Comparison of ENCODE assay signal across 11 mouse cellular contexts in genomic region chr1:92751700-92752136, GRCm38 (mm10).
DNase-seq lines count a peak whose midpoint lies in the region; ATAC-seq and TF ChIP-seq lines count a peak whose summit lies in the region.
"Had no signal": no experiment of that assay in that cellular context is flagged by ENCODE, and none has a peak within 500 bp of the region (broad histone marks: within the 10 kb centered on the region; RNA-seq: fewer than 3 reads in every experiment).

No protein-coding gene starts in this region.

- peaks cover 12% of the 10 kb centered on the region for H3K4me1 ChIP-seq in cerebellum, adult 2 months (ENCODE audit: control insufficient read depth, insufficient read depth, low read length)
- H3K4me1 ChIP-seq in lung, embryonic 16.5 days (replicated peaks; ENCODE audit: control insufficient read depth, insufficient read depth, low read length): peaks cover 13% of the 10 kb centered on the region

- WGBS in cerebellum, adult 2 months: 68% methylated on average over 4 of the region's 4 CpGs
- 32% methylated on average over 4 of the region's 4 CpGs for WGBS in lung, embryonic 16.5 days

- TF ChIP-seq CTCF in cerebellum, adult 2 months (IDR thresholded peaks at IDR 0.05; ENCODE audit: borderline replicate concordance, insufficient read depth, low read depth, low read length): no peak

- peak; percentile 36 for DNase-seq in cerebellum, adult 9-10 months
- DNase-seq in cerebellum, adult 2 months: no peak
- no peak for DNase-seq in lung, postnatal 4 days
- DNase-seq in frontal cortex, adult 2 months (ENCODE audit: extremely low spot score in 1 of 2, low spot score in 1 of 2): no peak
- DNase-seq in cerebellum, postnatal 4 days (ENCODE audit: low spot score in 2 of 2): no peak
- DNase-seq: gastrocnemius, postnatal 25 days; liver, postnatal 0 days had no signal

- ATAC-seq in lung, embryonic 16.5 days (ENCODE audit: low read depth): peak; percentile 11; the same call in 1 of the 2 replicates
- peak; percentile 13 for ATAC-seq in common myeloid progenitor, adult 5-6 weeks (replicated peaks; ENCODE audit: low read depth, poor library complexity, severe bottlenecking)
- ATAC-seq: liver, postnatal 0 days had no signal

- no peak for TF ChIP-seq POLR2A in cerebellum, adult 2 months (IDR thresholded peaks at IDR 0.05; ENCODE audit: borderline replicate concordance, insufficient read depth, low read length)
- no peak for TF ChIP-seq POLR2A in myocyte (IDR thresholded peaks at IDR 0.05; ENCODE audit: insufficient read length, low read depth)

- H3K9me3 ChIP-seq in lung, embryonic 16.5 days (ENCODE audit: control insufficient read depth, low read length): no peaks in the 10 kb centered on the region
- H3K9me3 ChIP-seq: hindbrain, embryonic 13.5 days had no signal

- H3ac ChIP-seq in myocyte (ENCODE audit: control insufficient read depth, insufficient read length): no peak overlapping the region

- no peaks in the 10 kb centered on the region for H3K79me2 ChIP-seq in myocyte (ENCODE audit: control insufficient read depth, insufficient read depth)

- H3K9ac ChIP-seq in lung, embryonic 16.5 days (ENCODE audit: low read length): no peak overlapping the region
- H3K9ac ChIP-seq: hindbrain, embryonic 13.5 days; liver, postnatal 0 days had no signal

- H3K4me2 ChIP-seq in lung, embryonic 16.5 days (ENCODE audit: low read depth, low read length): no peak overlapping the region
- peak overlapping the region; percentile 69 for H3K4me2 ChIP-seq in myocyte (ENCODE audit: low read depth)
- H3K4me2 ChIP-seq: hindbrain, embryonic 13.5 days had no signal

- no peaks in the 10 kb centered on the region for H3K36me3 ChIP-seq in lung, embryonic 16.5 days (ENCODE audit: control insufficient read depth, insufficient read depth, low read length)
- no peaks in the 10 kb centered on the region for H3K36me3 ChIP-seq in myocyte (ENCODE audit: control insufficient read depth, insufficient read depth)
- H3K36me3 ChIP-seq: hindbrain, embryonic 13.5 days had no signal

- H3K27ac ChIP-seq in cerebellum, adult 2 months (ENCODE audit: insufficient read depth, low read length): no peak overlapping the region
- no peak overlapping the region for H3K27ac ChIP-seq in lung, embryonic 16.5 days (ENCODE audit: low read length)
- H3K27ac ChIP-seq: hindbrain, embryonic 13.5 days had no signal

- no peaks in the 10 kb centered on the region for H3K27me3 ChIP-seq in cerebellum, adult 2 months (ENCODE audit: control insufficient read depth, insufficient read depth, low read length)
- H3K27me3 ChIP-seq in lung, embryonic 16.5 days (ENCODE audit: control insufficient read depth, insufficient read depth, low read depth, low read length): no peaks in the 10 kb centered on the region
- no peaks in the 10 kb centered on the region for H3K27me3 ChIP-seq in myocyte (ENCODE audit: control insufficient read depth, insufficient read depth, insufficient read length)
- H3K27me3 ChIP-seq: hindbrain, embryonic 13.5 days had no signal

- no peak overlapping the region for H3K4me3 ChIP-seq in cerebellum, adult 2 months (replicated peaks; ENCODE audit: insufficient read depth, low read depth, low read length)
- no peak overlapping the region for H3K4me3 ChIP-seq in lung, embryonic 16.5 days (ENCODE audit: low read length)
- H3K4me3 ChIP-seq in myocyte: peak overlapping the region; percentile 1
- H3K4me3 ChIP-seq: hindbrain, embryonic 13.5 days had no signal

TF ChIP-seq in myocyte, 11 proteins besides CTCF, POLR2A, EP300 and RAD21:
- peak in 1 of 3 experiments; percentile 63 for TF ChIP-seq MYOG (IDR thresholded peaks at IDR 0.05; ENCODE audit: control insufficient read depth in 1 of 3, insufficient read depth in 1 of 3, insufficient read length in 2 of 3, low read depth in 2 of 3)
- TF ChIP-seq MYOD1 (IDR thresholded peaks at IDR 0.05; ENCODE audit: control insufficient read depth in 1 of 3, insufficient read length in 2 of 3, low read depth in 2 of 3): peak in 2 of 3 experiments; percentile 56 to 78
- TF ChIP-seq CEBPB (IDR thresholded peaks at IDR 0.05; ENCODE audit: insufficient read depth, poor library complexity, severe bottlenecking): no peak
